Mouse (Mus musculus): ENCODE data around the gene Chrna7. TPM values are rescaled to one million over a fixed set of nuclear protein-coding genes. Genes with fewer than 3 reads are reported as not detected.

Gene Chrna7
- total and polyA plus RNA-seq, 3 experiments: not detected

DNA sequence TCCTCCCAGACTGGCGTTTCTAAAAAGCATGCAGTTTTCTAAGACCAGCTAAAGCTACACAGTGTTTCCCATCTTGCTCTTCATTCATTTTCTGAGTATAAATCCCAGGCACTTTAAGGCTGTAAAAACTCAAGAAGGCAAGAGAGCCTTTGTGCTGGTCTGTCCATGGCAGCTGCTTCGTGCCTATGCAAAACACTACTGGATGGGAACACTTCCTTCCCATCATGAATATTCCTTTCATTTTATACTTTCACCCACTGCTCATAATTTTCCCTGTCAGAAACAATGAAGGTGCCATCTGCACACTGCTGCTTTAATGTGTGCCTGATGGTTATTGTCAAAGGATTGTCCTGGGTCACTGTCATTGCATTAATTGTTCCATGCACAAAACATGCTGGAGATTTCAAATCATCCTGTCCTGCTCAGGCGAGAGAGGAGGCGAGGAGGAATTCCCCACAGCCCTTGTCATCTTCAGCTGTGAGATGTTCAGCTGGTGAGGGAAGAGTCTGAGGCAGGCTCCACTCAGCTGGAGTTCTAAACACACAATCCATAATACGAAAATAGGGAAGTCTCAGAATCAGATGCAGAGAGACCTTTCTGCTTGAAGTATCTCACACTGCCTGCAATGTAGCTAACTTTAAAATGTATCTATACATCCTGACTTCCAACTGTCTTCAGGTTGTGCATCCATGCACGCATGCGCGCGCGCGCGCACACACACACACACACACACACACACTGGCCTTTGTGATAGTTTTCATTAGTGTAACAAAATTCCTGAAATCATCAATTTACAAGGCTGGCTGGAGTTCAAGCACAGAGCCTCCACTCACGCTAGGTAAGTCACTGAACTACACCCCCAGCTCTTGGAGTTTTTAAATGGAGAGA lies 22.5 kb downstream of the Chrna7 start:
- H3K79me2 ChIP-seq (replicated peaks; ENCODE audit: control insufficient read depth, extremely low read depth, insufficient read depth, poor library complexity, severe bottlenecking): no peaks in the 10 kb centered on the region
- dilution Hi-C loops (cut with MboI; ENCODE audit: extremely low pct_ligation_motif_present, extremely low pct_unique_long_range_greater_than_20kb, low sequenced_read_pairs): no loop called here
- no peak overlapping the region for H3K4me3 ChIP-seq (replicated peaks in 1 of 3; ENCODE audit: low read depth in 2 of 3, low read length in 2 of 3, poor library complexity in 1 of 3)
- H3K27me3 ChIP-seq (replicated peaks): no peaks in the 10 kb centered on the region
- no peak overlapping the region for H3K27ac ChIP-seq (ENCODE audit: insufficient read depth, low read depth)
- H3K36me3 ChIP-seq (replicated peaks in 1 of 2; ENCODE audit: control insufficient read depth in 1 of 2, insufficient read depth in 1 of 2, low read length in 1 of 2): no peaks in the 10 kb centered on the region
- in situ Hi-C loops (cut with MboI; ENCODE audit: low pct_ligation_motif_present, low pct_unique_long_range_greater_than_20kb, low sequenced_read_pairs): no loop called here
- H3K4me2 ChIP-seq (ENCODE audit: insufficient read depth, low read depth, poor library complexity, severe bottlenecking): no peak overlapping the region
- no peak for DNase-seq (ENCODE audit: extremely low read depth)
- H3K9me3 ChIP-seq (replicated peaks; ENCODE audit: low read length): peaks cover 52% of the 10 kb centered on the region
- no peak for TF ChIP-seq BHLHE40 (IDR thresholded peaks at IDR 0.05; ENCODE audit: low read depth, low read length)
- no peak for TF ChIP-seq KAT2A (IDR thresholded peaks at IDR 0.05; ENCODE audit: insufficient replicate concordance, low read length)
- TF ChIP-seq MAX (IDR thresholded peaks at IDR 0.05; ENCODE audit: low read length): no peak
- no peak for TF ChIP-seq ELF1 (IDR thresholded peaks at IDR 0.05; ENCODE audit: low read depth, low read length)
- TF ChIP-seq MXI1 (IDR thresholded peaks at IDR 0.05; ENCODE audit: low read depth, low read length): no peak
- TF ChIP-seq MEF2A (IDR thresholded peaks at IDR 0.05; ENCODE audit: borderline replicate concordance, low read depth, low read length): no peak
- no peak for TF ChIP-seq SIN3A (IDR thresholded peaks at IDR 0.05; ENCODE audit: low read length)
- H3K4me1 ChIP-seq (ENCODE audit: control insufficient read depth in 1 of 2, insufficient read depth in 2 of 2): no peaks in the 10 kb centered on the region
- no peak overlapping the region for H3K9ac ChIP-seq (ENCODE audit: insufficient read depth, low read depth)

GRCm38 (mm10) chr7:63170063-63170787 lies 42.1 kb downstream of the Chrna7 start:
- in situ Hi-C loops (cut with MboI; ENCODE audit: low pct_ligation_motif_present, low pct_unique_long_range_greater_than_20kb, low sequenced_read_pairs): no loop called here
- Histone ChIP-seq H3K4me3 (replicated peaks in 1 of 3; ENCODE audit: low read depth in 2 of 3, low read length in 2 of 3, poor library complexity in 1 of 3) (no peak overlapping the region), H3K4me2 (ENCODE audit: insufficient read depth, low read depth, poor library complexity, severe bottlenecking) (no peak overlapping the region), H3K27me3 (replicated peaks) (no peaks in the 10 kb centered on the region), H3K4me1 (ENCODE audit: control insufficient read depth in 1 of 2, insufficient read depth in 2 of 2) (no peaks in the 10 kb centered on the region), H3K36me3 (replicated peaks in 1 of 2; ENCODE audit: control insufficient read depth in 1 of 2, insufficient read depth in 1 of 2, low read length in 1 of 2) (no peaks in the 10 kb centered on the region), H3K27ac (ENCODE audit: insufficient read depth, low read depth) (no peak overlapping the region), H3K9ac (ENCODE audit: insufficient read depth, low read depth) (no peak overlapping the region), H3K9me3 (replicated peaks; ENCODE audit: low read length) (peaks cover 46% of the 10 kb centered on the region), H3K79me2 (replicated peaks; ENCODE audit: control insufficient read depth, extremely low read depth, insufficient read depth, poor library complexity, severe bottlenecking) (no peaks in the 10 kb centered on the region)
- dilution Hi-C loops (cut with MboI; ENCODE audit: extremely low pct_ligation_motif_present, extremely low pct_unique_long_range_greater_than_20kb, low sequenced_read_pairs): no loop called here
- no peak for DNase-seq (ENCODE audit: extremely low read depth)
- TF ChIP-seq JUN (IDR thresholded peaks at IDR 0.05; ENCODE audit: insufficient read depth, low read depth, low read length): no peak
- no peak for TF ChIP-seq RCOR1 (conservative IDR thresholded peaks at IDR 0.05; ENCODE audit: low read depth, low read length)
- no peak for TF ChIP-seq CHD2 (IDR thresholded peaks at IDR 0.05; ENCODE audit: low read length)
- no peak for TF ChIP-seq USF1 (IDR thresholded peaks at IDR 0.05; ENCODE audit: low read depth, low read length)
- TF ChIP-seq RAD21 (IDR thresholded peaks at IDR 0.05; ENCODE audit: low read depth, low read length): no peak
- TF ChIP-seq UBTF (IDR thresholded peaks at IDR 0.05; ENCODE audit: low read depth, low read length): no peak
- no peak for TF ChIP-seq TBP (conservative IDR thresholded peaks at IDR 0.05; ENCODE audit: low read depth, low read length)
- no peak for TF ChIP-seq IRF4 (IDR thresholded peaks at IDR 0.05; ENCODE audit: low read depth, low read length)
- no peak for TF ChIP-seq BHLHE40 (IDR thresholded peaks at IDR 0.05; ENCODE audit: low read depth, low read length)
